In genomic region chr6:66395147-66395546, GRCm38 (mm10) we compare ENCODE assay signal across 27 mouse cellular contexts.
A peak's percentile ranks its signal among the peaks of the same experiment; 100 is the strongest.
DNase-seq lines count a peak whose midpoint lies in the region; ATAC-seq and TF ChIP-seq lines count a peak whose summit lies in the region.
"Had no signal": no experiment of that assay in that cellular context is flagged by ENCODE, and none has a peak within 500 bp of the region (broad histone marks: within the 10 kb centered on the region; RNA-seq: fewer than 3 reads in every experiment).

No protein-coding gene starts in this region.

- H3K36me3 ChIP-seq in midbrain, embryonic 11.5 days (ENCODE audit: control insufficient read depth, insufficient read depth, low read length) = no peaks in the 10 kb centered on the region
- H3K36me3 ChIP-seq in midbrain, embryonic 14.5 days (ENCODE audit: control insufficient read depth, insufficient read depth, low read length) = no peaks in the 10 kb centered on the region
- no peaks in the 10 kb centered on the region for H3K36me3 ChIP-seq in splenic B cell, adult 2 months (ENCODE audit: control insufficient read depth, insufficient read depth, low read length, poor library complexity, severe bottlenecking)
- no peaks in the 10 kb centered on the region for H3K36me3 ChIP-seq in kidney, adult 2 months (ENCODE audit: control insufficient read depth, insufficient read depth, low read length)
- H3K36me3 ChIP-seq: embryonic facial prominence, embryonic 10.5 days; embryonic facial prominence, embryonic 13.5 days; forebrain, embryonic 12.5 days; forebrain, embryonic 15.5 days; G1E had no signal

- no peak overlapping the region for H3K4me3 ChIP-seq in midbrain, embryonic 11.5 days (ENCODE audit: low read depth, low read length)
- no peak overlapping the region for H3K4me3 ChIP-seq in midbrain, embryonic 14.5 days (replicated peaks; ENCODE audit: low read depth, low read length)
- H3K4me3 ChIP-seq in kidney, adult 2 months (ENCODE audit: insufficient read depth, low read depth, low read length) = no peak overlapping the region
- H3K4me3 ChIP-seq: embryonic facial prominence, embryonic 10.5 days; embryonic facial prominence, embryonic 13.5 days; erythroblast, embryonic 14.5 days; forebrain, embryonic 12.5 days; forebrain, embryonic 15.5 days had no signal

- H3K27me3 ChIP-seq in midbrain, embryonic 11.5 days (ENCODE audit: control insufficient read depth, insufficient read depth, low read length) = no peaks in the 10 kb centered on the region
- H3K27me3 ChIP-seq in midbrain, embryonic 14.5 days (ENCODE audit: control insufficient read depth, insufficient read depth, low read length) = no peaks in the 10 kb centered on the region
- no peaks in the 10 kb centered on the region for H3K27me3 ChIP-seq in splenic B cell, adult 2 months (ENCODE audit: control insufficient read depth, insufficient read depth, low read length, poor library complexity, severe bottlenecking)
- H3K27me3 ChIP-seq in kidney, adult 2 months (replicated peaks; ENCODE audit: control insufficient read depth, insufficient read depth, low read length) = no peaks in the 10 kb centered on the region
- H3K27me3 ChIP-seq: embryonic facial prominence, embryonic 13.5 days; forebrain, embryonic 12.5 days; forebrain, embryonic 15.5 days had no signal

- no peak overlapping the region for H3K27ac ChIP-seq in midbrain, embryonic 11.5 days (ENCODE audit: low read depth, low read length)
- no peak overlapping the region for H3K27ac ChIP-seq in midbrain, embryonic 14.5 days (replicated peaks; ENCODE audit: low read depth, low read length)
- no peak overlapping the region for H3K27ac ChIP-seq in kidney, adult 2 months (ENCODE audit: insufficient read depth, low read depth, low read length)
- H3K27ac ChIP-seq: embryonic facial prominence, embryonic 10.5 days; embryonic facial prominence, embryonic 13.5 days; forebrain, embryonic 12.5 days; forebrain, embryonic 15.5 days; hindbrain, embryonic 14.5 days; hindbrain, postnatal 0 days had no signal

- peak; percentile 72 for DNase-seq in midbrain, embryonic 11.5 days (ENCODE audit: low spot score, missing footprints)
- DNase-seq in midbrain, embryonic 14.5 days = no peak
- DNase-seq in c-Kit-positive CD71-negative TER-119-negative erythroid progenitor cells, embryonic 14.5 days (ENCODE audit: low read depth) = peak; percentile 1
- DNase-seq in splenic B cell, adult 2 months (ENCODE audit: low read depth, low spot score) = peak; percentile 2
- DNase-seq in gastrocnemius, postnatal 25 days = no peak
- no peak for DNase-seq in kidney, adult 2 months
- no peak for DNase-seq in gastrocnemius, postnatal 14 days
- DNase-seq: adrenal gland, postnatal 10 days; adrenal gland, postnatal 36 days; cerebellum, adult 11 months; cerebellum, adult 2 months; cerebellum, adult 9-11 months; cerebellum, postnatal 25 days; embryo, embryonic 11 days; gastrocnemius, postnatal 10 days had no signal

- no peak overlapping the region for H3K9ac ChIP-seq in midbrain, embryonic 11.5 days (ENCODE audit: low read length)
- no peak overlapping the region for H3K9ac ChIP-seq in midbrain, embryonic 14.5 days (replicated peaks; ENCODE audit: low read length)
- H3K9ac ChIP-seq: embryonic facial prominence, embryonic 13.5 days; forebrain, embryonic 12.5 days; forebrain, embryonic 15.5 days; hindbrain, embryonic 14.5 days had no signal

- H3K9me3 ChIP-seq in midbrain, embryonic 11.5 days (ENCODE audit: control insufficient read depth, low read length) = no peaks in the 10 kb centered on the region
- H3K9me3 ChIP-seq in midbrain, embryonic 14.5 days (ENCODE audit: control insufficient read depth, low read length) = no peaks in the 10 kb centered on the region
- H3K9me3 ChIP-seq: embryonic facial prominence, embryonic 10.5 days; embryonic facial prominence, embryonic 13.5 days; forebrain, embryonic 12.5 days; forebrain, embryonic 15.5 days; G1E had no signal

- H3K4me2 ChIP-seq in midbrain, embryonic 11.5 days = no peak overlapping the region
- H3K4me2 ChIP-seq in midbrain, embryonic 14.5 days (ENCODE audit: low read length) = no peak overlapping the region
- H3K4me2 ChIP-seq: embryonic facial prominence, embryonic 13.5 days; forebrain, embryonic 12.5 days; forebrain, embryonic 15.5 days; heart, embryonic 11.5 days; hindbrain, embryonic 14.5 days had no signal

- intact Hi-C loops in gastrocnemius, postnatal 14 days (cut with DNase I; ENCODE audit: low total_unique reads) = no loop called here

- TF ChIP-seq CTCF in kidney, adult 2 months (conservative IDR thresholded peaks at IDR 0.05; ENCODE audit: insufficient read depth, insufficient read length, low read depth, low read length) = no peak

- no peak for ATAC-seq in midbrain, embryonic 11.5 days (ENCODE audit: low FRiP score)
- ATAC-seq in midbrain, embryonic 14.5 days (ENCODE audit: low FRiP score, low TSS enrichment) = no peak
- ATAC-seq in megakaryocyte, adult 5-6 weeks (ENCODE audit: poor library complexity, severe bottlenecking) = peak; percentile 99
- ATAC-seq: forebrain, embryonic 15.5 days; hindbrain, postnatal 0 days; inflammation-experienced regulatory T-cells, adult 6 months; Patski had no signal

- no peaks in the 10 kb centered on the region for H3K4me1 ChIP-seq in midbrain, embryonic 11.5 days (ENCODE audit: control insufficient read depth, insufficient read depth, low read length)
- H3K4me1 ChIP-seq in midbrain, embryonic 14.5 days (ENCODE audit: control insufficient read depth, insufficient read depth, low read length) = no peaks in the 10 kb centered on the region
- no peaks in the 10 kb centered on the region for H3K4me1 ChIP-seq in kidney, adult 2 months (ENCODE audit: control insufficient read depth, insufficient read depth, low read length)
- H3K4me1 ChIP-seq: embryonic facial prominence, embryonic 13.5 days had no signal

- 92% methylated on average over 4 of the region's 4 CpGs for WGBS in midbrain, embryonic 11.5 days
- 89% methylated on average over 4 of the region's 4 CpGs for WGBS in midbrain, embryonic 14.5 days
- 92% methylated on average over 4 of the region's 4 CpGs for WGBS in kidney, adult 2 months

- no peak for TF ChIP-seq POLR2A in kidney, adult 2 months (IDR thresholded peaks at IDR 0.05; ENCODE audit: low read depth, low read length)

Comparison
In these comparisons a context has a peak if more than half of its experiments do, and no peak if none do; other contexts are left out.
1. DNase-seq: peak in midbrain, embryonic 11.5 days (single experiment), c-Kit-positive CD71-negative TER-119-negative erythroid progenitor cells, embryonic 14.5 days (single experiment) and splenic B cell, adult 2 months (single experiment); none in midbrain, embryonic 14.5 days (single experiment), gastrocnemius, postnatal 25 days (single experiment), kidney, adult 2 months (single experiment) and gastrocnemius, postnatal 14 days (single experiment).